Mouse (Mus musculus): ENCODE data around the gene Vmn1r47. TPM values are rescaled to one million over a fixed set of nuclear protein-coding genes. Genes with fewer than 3 reads are reported as not detected.

Gene Vmn1r47
- polyA plus RNA-seq (2014; fragmentation: Illumina TruSeq; extraction: RNeasy Lipid Tissue Mini Kit (QIAGEN cat#74804); ENCODE audit: low read depth, low replicate concordance) = not detected

DNA sequence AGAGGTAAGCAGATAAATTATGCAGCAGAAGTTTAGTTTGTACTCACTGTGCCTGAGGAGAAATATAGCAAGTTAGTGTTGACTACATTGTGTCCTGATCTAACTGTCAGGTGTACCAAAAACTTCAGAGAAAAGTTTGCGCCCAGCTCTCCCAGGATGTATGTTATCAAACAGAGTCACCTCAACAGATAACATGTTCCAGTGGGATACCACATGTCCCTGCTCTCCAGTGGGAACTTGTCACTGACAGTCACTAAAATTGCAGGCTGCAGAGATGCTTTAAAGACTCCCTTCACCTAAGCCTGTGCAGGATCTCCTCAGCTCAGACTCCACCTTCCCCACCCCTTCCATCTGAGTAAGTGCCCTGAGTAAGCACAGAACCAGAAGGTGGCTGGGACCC is at the start of gene Vmn1r47:
TSS of gene Vmn1r47 (plus strand) at position 301 of the 400 bp plus-strand sequence.

DNA sequence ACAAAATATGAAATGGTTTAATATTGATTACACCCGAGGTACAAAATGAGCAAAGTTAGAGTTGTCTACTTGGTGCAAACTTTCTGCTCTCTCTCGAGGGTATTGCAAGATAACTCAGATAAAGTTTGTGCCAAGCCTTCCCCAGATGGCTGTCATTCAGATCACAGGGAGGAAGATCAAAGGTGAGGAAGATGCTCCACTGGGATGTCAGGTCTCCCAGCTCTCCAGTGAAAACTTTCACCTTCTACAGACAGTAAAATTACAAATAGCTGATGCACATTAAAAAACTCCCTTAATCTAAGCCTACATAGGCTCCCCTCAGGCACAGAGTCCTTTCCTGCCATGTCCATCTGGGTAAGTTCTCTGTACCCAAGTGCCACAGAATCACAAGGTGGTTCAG is 46.9 kb upstream of the Vmn1r47 start, which contains the start of gene Vmn1r46:
TSS of gene Vmn1r46 (plus strand) at position 301 of the 400 bp plus-strand sequence.

DNA sequence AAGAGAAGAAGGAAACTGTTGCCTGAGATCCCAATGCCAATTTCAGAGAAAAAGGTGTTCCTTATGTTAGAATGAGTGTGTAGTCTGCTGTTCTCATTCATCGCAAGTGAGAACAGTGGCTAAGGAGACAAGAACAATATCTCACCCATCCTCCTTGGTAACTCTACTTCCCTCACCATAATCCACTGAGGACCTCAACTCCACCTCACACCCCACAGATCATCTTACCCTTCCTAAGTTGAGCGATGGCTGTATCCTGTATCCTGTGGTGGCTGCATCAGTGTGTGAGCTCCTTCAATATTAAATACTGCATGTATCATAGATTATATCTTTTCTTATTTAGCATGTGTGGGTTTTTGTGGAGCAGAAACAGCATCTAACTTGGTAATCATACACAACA is 20.8 kb downstream of the Vmn1r47 start, which contains the start of gene Vmn1r48:
TSS of gene Vmn1r48 (minus strand) at position 101 of the 400 bp plus-strand sequence.

Other genes starting within 250 kb of the Vmn1r47 start
- not detected for gene Vmn1r42, start 139.7 kb upstream of the Vmn1r47 start, polyA plus RNA-seq (2014; fragmentation: Illumina TruSeq; extraction: RNeasy Lipid Tissue Mini Kit (QIAGEN cat#74804); ENCODE audit: low read depth, low replicate concordance)
- gene Vmn1r43, start 139.7 kb upstream of the Vmn1r47 start, polyA plus RNA-seq (2014; fragmentation: Illumina TruSeq; extraction: RNeasy Lipid Tissue Mini Kit (QIAGEN cat#74804); ENCODE audit: low read depth, low replicate concordance) = not detected
- not detected for gene Vmn1r44, start 132.5 kb upstream of the Vmn1r47 start, polyA plus RNA-seq (2014; fragmentation: Illumina TruSeq; extraction: RNeasy Lipid Tissue Mini Kit (QIAGEN cat#74804); ENCODE audit: low read depth, low replicate concordance)
- not detected for gene Vmn1r45, start 75.5 kb upstream of the Vmn1r47 start, polyA plus RNA-seq (2014; fragmentation: Illumina TruSeq; extraction: RNeasy Lipid Tissue Mini Kit (QIAGEN cat#74804); ENCODE audit: low read depth, low replicate concordance)
- gene Vmn1r46, start 46.8 kb upstream of the Vmn1r47 start, polyA plus RNA-seq (2014; fragmentation: Illumina TruSeq; extraction: RNeasy Lipid Tissue Mini Kit (QIAGEN cat#74804); ENCODE audit: low read depth, low replicate concordance) = not detected
- not detected for gene Vmn1r48, start 20.7 kb downstream of the Vmn1r47 start, polyA plus RNA-seq (2014; fragmentation: Illumina TruSeq; extraction: RNeasy Lipid Tissue Mini Kit (QIAGEN cat#74804); ENCODE audit: low read depth, low replicate concordance)
- not detected for gene Vmn1r49, start 62.4 kb downstream of the Vmn1r47 start, polyA plus RNA-seq (2014; fragmentation: Illumina TruSeq; extraction: RNeasy Lipid Tissue Mini Kit (QIAGEN cat#74804); ENCODE audit: low read depth, low replicate concordance)
- gene Vmn1r50, start 85.3 kb downstream of the Vmn1r47 start, polyA plus RNA-seq (2014; fragmentation: Illumina TruSeq; extraction: RNeasy Lipid Tissue Mini Kit (QIAGEN cat#74804); ENCODE audit: low read depth, low replicate concordance) = not detected
- gene Vmn1r51, start 106.4 kb downstream of the Vmn1r47 start, polyA plus RNA-seq (2014; fragmentation: Illumina TruSeq; extraction: RNeasy Lipid Tissue Mini Kit (QIAGEN cat#74804); ENCODE audit: low read depth, low replicate concordance) = not detected
- not detected for gene Vmn1r52, start 158.7 kb downstream of the Vmn1r47 start, polyA plus RNA-seq (2014; fragmentation: Illumina TruSeq; extraction: RNeasy Lipid Tissue Mini Kit (QIAGEN cat#74804); ENCODE audit: low read depth, low replicate concordance)
- not detected for gene V1ra8, start 186.6 kb downstream of the Vmn1r47 start, polyA plus RNA-seq (2014; fragmentation: Illumina TruSeq; extraction: RNeasy Lipid Tissue Mini Kit (QIAGEN cat#74804); ENCODE audit: low read depth, low replicate concordance)
- not detected for gene Vmn1r53, start 208.3 kb downstream of the Vmn1r47 start, polyA plus RNA-seq (2014; fragmentation: Illumina TruSeq; extraction: RNeasy Lipid Tissue Mini Kit (QIAGEN cat#74804); ENCODE audit: low read depth, low replicate concordance)
- gene Vmn1r54, start 230.2 kb downstream of the Vmn1r47 start, polyA plus RNA-seq (2014; fragmentation: Illumina TruSeq; extraction: RNeasy Lipid Tissue Mini Kit (QIAGEN cat#74804); ENCODE audit: low read depth, low replicate concordance) = not detected